Mouse (Mus musculus) cerebral cortex, adult 2 months (tissue): ENCODE measurements around the gene Zfp729b.

Experiments used
- WGBS: fragments of 180-500 bp; shearing (Covaris S2); methylation state at CpG from one replicate; pipeline ENCODE4 v1.1.7; 2018; 5-methylcytosine and 5-hydroxymethylcytosine counted together

The Zfp729b gene

DNA sequence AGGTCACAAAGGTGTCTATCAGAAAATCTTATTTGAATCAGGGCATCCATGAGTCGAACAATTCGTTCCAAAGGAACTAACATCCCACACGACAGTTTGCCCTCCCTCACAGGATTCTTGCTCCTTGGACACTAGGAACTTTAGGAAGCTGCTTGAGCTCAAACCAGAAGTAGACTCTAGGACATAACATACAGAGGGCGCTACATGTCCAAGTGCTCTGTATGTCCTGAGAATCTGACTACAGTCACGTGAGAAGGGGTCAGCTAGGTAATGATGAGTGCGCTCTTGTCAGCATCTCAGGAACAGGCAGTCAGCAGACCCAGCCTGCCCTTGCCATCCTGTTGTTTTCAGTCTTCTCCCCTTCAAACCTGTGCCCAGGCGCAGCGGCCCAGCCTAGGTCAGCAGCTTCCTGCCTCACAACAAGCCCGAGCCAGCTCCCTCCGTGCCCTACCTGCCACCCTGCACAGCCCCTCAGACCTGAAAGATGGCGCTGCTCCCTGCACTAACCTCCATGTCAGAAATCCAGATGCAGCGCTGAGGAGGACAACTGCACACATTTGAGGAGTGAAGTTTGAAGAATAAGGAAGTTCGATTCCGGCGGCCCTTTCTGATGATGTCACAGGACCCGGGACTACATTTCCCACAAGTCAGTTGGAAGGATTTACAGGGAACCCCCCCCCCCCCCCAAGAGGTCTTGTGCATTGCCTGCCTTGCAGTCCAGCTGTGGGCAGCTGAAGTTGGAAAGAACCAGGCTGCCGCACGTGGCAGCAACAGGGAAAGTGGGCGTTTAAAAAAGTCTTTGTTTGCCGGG lies at the start of gene Zfp729b:
TSS of gene Zfp729b (minus strand) at position 642 of the 811 bp plus-strand sequence.
- 1% methylated on average over 20 of the region's 20 CpGs for WGBS

DNA sequence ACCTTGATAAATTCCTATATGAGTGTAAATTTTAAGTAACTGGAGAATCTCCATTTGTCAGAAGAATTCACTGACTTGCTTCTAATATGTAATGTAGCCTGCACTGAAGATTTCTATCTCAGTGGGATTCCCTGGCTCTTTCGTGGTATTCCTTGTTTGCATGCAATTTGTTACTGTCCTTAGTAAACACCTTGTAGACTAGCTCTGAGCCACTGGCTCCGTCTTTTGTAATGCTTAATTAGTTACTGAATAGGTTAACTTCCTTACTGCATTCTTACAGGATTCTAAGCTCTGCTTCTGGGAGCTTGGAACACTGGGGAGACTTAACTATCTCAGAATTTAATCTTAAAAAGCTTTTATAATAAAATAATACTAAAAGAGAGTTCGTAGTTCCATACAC lies 43.0 kb upstream of the Zfp729b start:
- WGBS, result 39% methylated on average over 3 of the region's 3 CpGs

DNA sequence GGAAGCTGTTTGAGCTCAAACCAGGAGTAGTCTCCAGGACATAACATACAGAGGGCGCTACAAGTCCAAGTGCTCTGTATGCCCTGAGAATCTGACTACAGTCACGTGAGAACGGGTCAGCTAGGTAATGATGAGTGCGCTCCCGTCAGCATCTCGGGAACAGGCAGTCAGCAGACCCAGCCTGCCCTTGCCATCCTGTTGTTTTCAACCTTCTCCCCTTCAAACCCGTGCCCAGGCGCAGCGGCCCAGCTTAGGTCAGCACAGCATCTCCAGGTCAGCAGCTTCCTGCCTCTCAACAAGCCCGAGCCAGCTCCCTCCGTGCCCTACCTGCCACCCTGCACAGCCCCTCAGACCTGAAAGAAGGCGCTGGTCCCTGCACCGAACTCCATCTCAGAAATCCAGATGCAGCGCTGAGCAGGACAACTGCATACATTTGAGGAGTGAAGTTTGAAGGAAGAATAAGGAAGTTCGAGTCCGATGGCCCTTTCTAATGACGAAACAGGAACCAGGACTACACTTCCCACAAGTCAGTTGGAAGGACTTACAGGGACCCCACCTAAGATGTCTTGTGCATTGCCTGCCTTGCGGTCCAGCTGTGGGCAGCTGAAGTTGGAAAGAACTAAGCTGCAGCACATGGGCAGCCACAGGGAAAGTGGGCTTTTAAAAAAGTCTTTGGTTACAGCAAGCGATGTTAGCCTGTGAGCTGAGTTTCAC lies 27.9 kb upstream of the Zfp729b start, which contains the start of the genes Gm49345 and Zfp729a:
TSS of gene Gm49345 (minus strand) at position 476 of the 714 bp plus-strand sequence.
TSS of gene Zfp729a (minus strand) at position 498 of the 714 bp plus-strand sequence.
- under 1% methylated on average over 19 of the region's 19 CpGs for WGBS

DNA sequence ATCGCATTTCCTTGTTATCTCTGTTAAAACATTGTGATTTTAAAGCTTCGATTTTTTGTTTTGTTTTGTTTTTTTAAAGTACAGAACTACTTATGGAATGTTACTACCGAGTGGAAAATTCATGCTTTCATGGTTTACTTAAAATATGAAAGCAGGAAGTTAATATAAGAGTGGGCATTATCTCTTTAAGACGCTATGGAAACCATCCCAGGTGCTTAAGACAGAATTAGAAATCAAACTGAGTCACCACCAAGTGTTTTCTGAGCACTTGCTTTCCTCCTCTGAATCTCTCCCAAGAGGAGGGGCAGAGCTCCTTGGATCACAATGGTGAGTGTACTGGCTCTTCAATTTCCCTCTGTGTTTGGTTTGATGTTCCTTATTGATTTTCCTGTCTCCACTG lies 601 bp upstream of the Zfp729b start:
- 56% methylated on average over 4 of the region's 4 CpGs for WGBS

DNA sequence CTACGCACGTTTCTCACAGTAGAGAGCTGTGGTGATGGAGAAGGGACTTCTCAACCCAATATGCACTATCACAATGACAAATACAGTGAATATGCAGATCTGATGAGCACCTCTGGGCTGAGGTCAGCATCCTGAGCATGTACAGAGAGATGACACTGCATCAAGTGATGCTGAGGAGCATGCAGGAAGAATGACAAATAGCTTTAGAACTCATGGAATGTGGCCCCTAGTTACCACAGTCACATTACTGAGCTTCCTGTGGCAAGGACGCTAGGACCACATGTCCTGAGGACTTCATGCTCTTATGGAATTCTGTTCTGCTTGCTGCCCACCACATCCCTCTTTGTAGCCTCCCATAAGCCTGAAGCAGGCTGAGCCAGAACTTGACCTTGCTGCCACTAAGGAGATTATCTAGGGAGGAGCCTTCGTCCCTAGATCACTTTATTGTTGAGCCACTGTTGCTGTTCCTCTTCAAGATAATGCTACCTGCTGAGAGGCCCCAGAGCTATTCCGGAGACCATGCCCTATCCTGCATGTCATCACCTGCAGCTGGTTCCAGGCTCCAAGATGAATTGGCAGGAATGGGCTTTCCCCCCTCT lies 36.8 kb downstream of the Zfp729b start:
- 79% methylated on average over 5 of the region's 5 CpGs for WGBS

DNA sequence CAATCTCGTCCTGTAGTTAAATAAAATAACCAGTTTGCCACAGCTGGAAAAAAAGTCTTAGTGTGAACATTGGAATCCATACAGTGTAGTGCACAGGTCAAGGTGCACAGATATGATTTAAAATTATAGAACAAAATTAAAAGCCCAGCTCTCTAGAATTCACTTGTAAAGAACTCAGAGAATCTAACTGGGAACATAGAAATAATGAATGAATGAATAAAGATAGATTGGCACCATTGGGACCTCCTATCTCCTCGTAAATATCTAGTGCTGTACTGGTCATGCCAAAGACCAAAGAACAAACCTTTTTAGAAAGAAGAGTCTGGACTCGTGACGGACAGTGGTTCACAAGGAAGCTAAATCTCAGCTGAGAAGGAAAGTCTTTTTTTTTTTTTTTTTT lies 55.8 kb downstream of the Zfp729b start, which contains the start of gene Zfp748:
TSS of gene Zfp748 (minus strand) at position 101 of the 400 bp plus-strand sequence.
- WGBS, result 75% methylated on average over 4 of the region's 4 CpGs

DNA sequence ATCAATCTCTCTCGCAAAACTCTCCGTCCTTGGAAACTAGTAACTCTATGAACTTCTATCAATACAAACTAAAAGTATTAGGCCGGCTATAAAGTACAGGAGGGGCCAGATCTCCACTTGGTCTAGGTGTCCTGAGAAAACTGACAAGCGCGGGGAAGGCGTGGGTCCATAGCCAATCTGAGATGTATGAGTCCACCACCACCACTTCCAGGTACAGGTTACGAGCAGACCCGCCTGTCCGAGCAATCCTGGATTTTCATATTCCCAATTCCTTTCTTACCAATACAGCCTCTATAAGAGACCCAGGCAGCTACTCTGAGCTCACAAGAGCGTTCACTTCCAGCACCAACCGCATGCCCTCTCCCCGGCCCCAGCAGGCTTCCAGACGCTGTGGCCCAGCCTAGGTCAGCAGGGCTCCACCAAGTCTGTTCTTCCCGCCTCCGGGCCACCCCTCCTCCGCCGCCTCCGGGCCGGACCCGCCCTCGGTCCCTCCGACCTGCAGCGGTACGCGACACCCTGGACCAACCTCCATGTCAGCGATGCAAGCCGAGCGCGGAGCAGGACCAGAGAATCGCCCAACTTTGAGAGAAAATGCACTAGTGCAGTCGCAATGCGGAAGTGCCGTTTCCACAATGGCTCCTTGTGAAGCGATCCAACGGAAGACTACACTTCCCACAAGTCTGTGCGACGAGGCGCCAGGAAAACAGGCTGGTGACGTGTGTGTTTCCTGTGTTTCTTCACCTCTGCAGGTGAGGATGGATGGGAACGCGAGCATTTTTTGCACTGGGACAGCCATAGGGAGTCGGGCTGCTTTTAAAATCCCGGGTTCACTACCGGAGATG lies 56.8 kb downstream of the Zfp729b start:
- WGBS, result under 1% methylated on average over 44 of the region's 44 CpGs

DNA sequence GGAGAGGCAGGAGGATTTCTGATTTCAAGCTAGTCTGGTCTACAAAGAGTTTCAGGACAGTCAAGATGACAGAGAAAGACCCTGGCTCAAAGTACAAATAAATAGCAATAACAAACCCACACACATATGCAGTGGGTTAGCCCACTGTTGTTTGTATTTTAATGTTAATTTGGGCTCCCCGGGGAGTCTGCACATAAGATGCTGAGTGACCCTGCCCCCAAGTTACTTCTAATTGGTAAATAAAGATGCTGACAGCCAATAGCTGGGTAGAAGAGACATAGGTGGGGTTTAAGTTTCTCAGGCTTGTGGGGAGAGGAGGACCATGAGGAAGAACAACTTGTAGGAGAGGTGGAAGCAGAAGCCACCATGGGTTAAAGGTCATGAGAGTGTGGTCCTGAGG lies 63.6 kb downstream of the Zfp729b start:
- 81% methylated on average over 1 of the region's 1 CpGs for WGBS
